Mouse (Mus musculus): ENCODE data around the gene Dnajb12.

Dnajb12 gene

GRCm38 (mm10) chr10:59879255-59880028, at the start of gene Dnajb12:
Gene Dnajb12 (plus strand): TSS chr10:59879556.
- peak; percentile 85 for ATAC-seq (ENCODE audit: insufficient number of reproducible peaks, low FRiP score, low TSS enrichment)

GRCm38 (mm10) chr10:59829886-59830285, 49.5 kb upstream of the Dnajb12 start:
- ATAC-seq (ENCODE audit: insufficient number of reproducible peaks, low FRiP score, low TSS enrichment) = no peak

- no peak for ATAC-seq (ENCODE audit: insufficient number of reproducible peaks, low FRiP score, low TSS enrichment)
These were observed 47.4 kb upstream of the Dnajb12 start for GRCm38 (mm10) chr10:59831950-59832349.

GRCm38 (mm10) chr10:59835301-59836155, 43.8 kb upstream of the Dnajb12 start:
- ATAC-seq (ENCODE audit: insufficient number of reproducible peaks, low FRiP score, low TSS enrichment) = no peak

GRCm38 (mm10) chr10:59837490-59837889, 41.9 kb upstream of the Dnajb12 start:
- no peak for ATAC-seq (ENCODE audit: insufficient number of reproducible peaks, low FRiP score, low TSS enrichment)

- ATAC-seq (ENCODE audit: insufficient number of reproducible peaks, low FRiP score, low TSS enrichment) = no peak
These were observed 37.9 kb upstream of the Dnajb12 start for GRCm38 (mm10) chr10:59841434-59841833.

GRCm38 (mm10) chr10:59843125-59843524, 36.2 kb upstream of the Dnajb12 start:
- ATAC-seq (ENCODE audit: insufficient number of reproducible peaks, low FRiP score, low TSS enrichment) = no peak

GRCm38 (mm10) chr10:59844686-59845085, 34.7 kb upstream of the Dnajb12 start:
- no peak for ATAC-seq (ENCODE audit: insufficient number of reproducible peaks, low FRiP score, low TSS enrichment)

GRCm38 (mm10) chr10:59846416-59846815, 32.9 kb upstream of the Dnajb12 start:
- no peak for ATAC-seq (ENCODE audit: insufficient number of reproducible peaks, low FRiP score, low TSS enrichment)

- no peak for ATAC-seq (ENCODE audit: insufficient number of reproducible peaks, low FRiP score, low TSS enrichment)
These were observed 31.1 kb upstream of the Dnajb12 start for GRCm38 (mm10) chr10:59848079-59848877.

GRCm38 (mm10) chr10:59848953-59849352, 30.4 kb upstream of the Dnajb12 start:
- no peak for ATAC-seq (ENCODE audit: insufficient number of reproducible peaks, low FRiP score, low TSS enrichment)

GRCm38 (mm10) chr10:59849371-59849770, 30.0 kb upstream of the Dnajb12 start:
- no peak for ATAC-seq (ENCODE audit: insufficient number of reproducible peaks, low FRiP score, low TSS enrichment)

GRCm38 (mm10) chr10:59857157-59857556, 22.2 kb upstream of the Dnajb12 start:
- ATAC-seq (ENCODE audit: insufficient number of reproducible peaks, low FRiP score, low TSS enrichment) = no peak

- no peak for ATAC-seq (ENCODE audit: insufficient number of reproducible peaks, low FRiP score, low TSS enrichment)
These were observed 18.7 kb upstream of the Dnajb12 start for GRCm38 (mm10) chr10:59860684-59861083.

GRCm38 (mm10) chr10:59861201-59861600, 18.2 kb upstream of the Dnajb12 start:
- no peak for ATAC-seq (ENCODE audit: insufficient number of reproducible peaks, low FRiP score, low TSS enrichment)

- ATAC-seq (ENCODE audit: insufficient number of reproducible peaks, low FRiP score, low TSS enrichment) = no peak
These were observed 16.4 kb upstream of the Dnajb12 start for GRCm38 (mm10) chr10:59862816-59863440.

- no peak for ATAC-seq (ENCODE audit: insufficient number of reproducible peaks, low FRiP score, low TSS enrichment)
These were observed 15.7 kb upstream of the Dnajb12 start for GRCm38 (mm10) chr10:59863620-59864019.

- no peak for ATAC-seq (ENCODE audit: insufficient number of reproducible peaks, low FRiP score, low TSS enrichment)
These were observed 15.0 kb upstream of the Dnajb12 start for GRCm38 (mm10) chr10:59864232-59864875.

- peak; percentile 87 for ATAC-seq (ENCODE audit: insufficient number of reproducible peaks, low FRiP score, low TSS enrichment)
These were observed 14.3 kb upstream of the Dnajb12 start for GRCm38 (mm10) chr10:59864884-59865726.
